Comparison of ENCODE assay signal across 25 mouse cellular contexts in the genomic region with DNA sequence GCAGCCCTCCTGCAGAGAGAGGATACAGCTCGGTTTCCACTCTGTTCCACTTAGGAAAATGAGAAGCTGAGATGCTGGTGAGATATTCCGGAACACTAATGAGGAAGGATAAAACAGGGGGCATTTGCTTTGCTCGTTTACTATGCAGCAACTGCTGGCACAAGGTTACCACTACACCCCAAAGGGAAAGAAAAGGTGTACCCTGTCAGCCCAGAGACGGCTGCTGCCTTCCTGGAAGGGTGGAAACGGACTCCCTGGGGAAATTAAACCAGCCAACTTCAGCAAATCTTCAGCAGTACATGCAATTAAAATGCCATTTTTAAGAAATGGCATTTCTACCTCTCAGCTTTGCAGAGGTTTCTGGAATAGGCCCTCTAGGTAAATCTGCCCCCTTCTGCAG.
DNase-seq lines count a peak whose midpoint lies in the region; ATAC-seq and TF ChIP-seq lines count a peak whose summit lies in the region.
"Had no signal": no experiment of that assay in that cellular context is flagged by ENCODE, and none has a peak within 500 bp of the region (broad histone marks: within the 10 kb centered on the region; RNA-seq: fewer than 3 reads in every experiment).

No protein-coding gene starts in this region.

- H3K9me3 ChIP-seq in hindbrain, embryonic 13.5 days: no peaks in the 10 kb centered on the region
- no peaks in the 10 kb centered on the region for H3K9me3 ChIP-seq in hindbrain, embryonic 16.5 days (ENCODE audit: control insufficient read depth, low read length)
- no peaks in the 10 kb centered on the region for H3K9me3 ChIP-seq in hindbrain, embryonic 14.5 days (ENCODE audit: control insufficient read depth, low read length)
- no peaks in the 10 kb centered on the region for H3K9me3 ChIP-seq in limb, embryonic 14.5 days (ENCODE audit: control insufficient read depth, low read length)
- H3K9me3 ChIP-seq: forebrain, embryonic 13.5 days; hindbrain, embryonic 15.5 days; intestine, embryonic 15.5 days had no signal

- no peak overlapping the region for H3K4me2 ChIP-seq in hindbrain, embryonic 13.5 days
- no peak overlapping the region for H3K4me2 ChIP-seq in hindbrain, embryonic 16.5 days (ENCODE audit: low read length)
- H3K4me2 ChIP-seq in hindbrain, embryonic 14.5 days (replicated peaks): no peak overlapping the region
- no peak overlapping the region for H3K4me2 ChIP-seq in limb, embryonic 14.5 days (replicated peaks; ENCODE audit: low read depth, low read length, severe bottlenecking)
- H3K4me2 ChIP-seq: forebrain, embryonic 13.5 days; hindbrain, embryonic 15.5 days; intestine, embryonic 15.5 days had no signal

- DNase-seq in brain, embryonic 14.5 days (ENCODE audit: low read depth): peak; percentile 60
- DNase-seq in hindbrain, embryonic 14.5 days (ENCODE audit: low spot score): no peak
- peak; percentile 17 for DNase-seq in limb, embryonic 14.5 days (ENCODE audit: low spot score)
- no peak for DNase-seq in layer of hippocampus, postnatal 10 days (ENCODE audit: low spot score in 2 of 2)
- DNase-seq in gastrocnemius, adult 8-10 months (ENCODE audit: low spot score in 2 of 2): no peak
- DNase-seq in thymus, postnatal 25 days: no peak
- DNase-seq: adrenal gland, postnatal 25 days; cerebellum, adult 2 months; cerebellum, postnatal 14 days; gastrocnemius, postnatal 36 days; heart, postnatal 14 days; kidney, adult 2 months; kidney, postnatal 36 days; liver; lung, adult 2 months; lung, postnatal 10 days; right cerebral cortex, postnatal 4 days had no signal

- no peak overlapping the region for H3K9ac ChIP-seq in hindbrain, embryonic 13.5 days
- no peak overlapping the region for H3K9ac ChIP-seq in hindbrain, embryonic 16.5 days (ENCODE audit: low read depth, low read length)
- H3K9ac ChIP-seq in hindbrain, embryonic 14.5 days: no peak overlapping the region
- H3K9ac ChIP-seq in limb, embryonic 14.5 days (ENCODE audit: low read depth, low read length, severe bottlenecking): no peak overlapping the region
- H3K9ac ChIP-seq: forebrain, embryonic 13.5 days; hindbrain, embryonic 15.5 days; intestine, embryonic 15.5 days; liver, embryonic 14.5 days had no signal

- ATAC-seq in hindbrain, embryonic 13.5 days (ENCODE audit: low FRiP score): no peak
- no peak for ATAC-seq in hindbrain, embryonic 16.5 days
- ATAC-seq in hindbrain, embryonic 14.5 days (ENCODE audit: low FRiP score): no peak
- no peak for ATAC-seq in limb, embryonic 14.5 days (ENCODE audit: low FRiP score, low read depth)
- ATAC-seq: CD4-positive, CD25-positive, alpha-beta regulatory T cell, adult 4 months; forebrain, embryonic 13.5 days; intestine, embryonic 15.5 days had no signal

- WGBS in hindbrain, embryonic 13.5 days: 53% methylated on average over 5 of the region's 5 CpGs
- 55% methylated on average over 5 of the region's 5 CpGs for WGBS in hindbrain, embryonic 16.5 days
- 52% methylated on average over 5 of the region's 5 CpGs for WGBS in hindbrain, embryonic 14.5 days
- WGBS in limb, embryonic 14.5 days: 22% methylated on average over 5 of the region's 5 CpGs

- H3K4me3 ChIP-seq in hindbrain, embryonic 13.5 days: no peak overlapping the region
- H3K4me3 ChIP-seq in hindbrain, embryonic 16.5 days (ENCODE audit: low read length): no peak overlapping the region
- no peak overlapping the region for H3K4me3 ChIP-seq in hindbrain, embryonic 14.5 days (replicated peaks; ENCODE audit: low read length)
- H3K4me3 ChIP-seq in limb, embryonic 14.5 days (replicated peaks; ENCODE audit: low read length): no peak overlapping the region
- H3K4me3 ChIP-seq: forebrain, embryonic 13.5 days; hindbrain, embryonic 15.5 days; intestine, embryonic 15.5 days had no signal

- TF ChIP-seq POLR2A in brain, embryonic 14.5 days (IDR thresholded peaks at IDR 0.05; ENCODE audit: borderline replicate concordance, extremely low read depth, insufficient read depth, insufficient read length, poor library complexity, severe bottlenecking): no peak
- no peak for TF ChIP-seq POLR2A in limb, embryonic 14.5 days (IDR thresholded peaks at IDR 0.05; ENCODE audit: borderline replicate concordance, extremely low read depth, insufficient read depth, insufficient read length)

- H3K4me1 ChIP-seq in hindbrain, embryonic 13.5 days (replicated peaks): peaks cover 11% of the 10 kb centered on the region
- H3K4me1 ChIP-seq in hindbrain, embryonic 16.5 days (ENCODE audit: control insufficient read depth, insufficient read depth, low read depth, low read length): no peaks in the 10 kb centered on the region
- H3K4me1 ChIP-seq in hindbrain, embryonic 14.5 days (replicated peaks; ENCODE audit: control insufficient read depth, insufficient read depth, low read length): peaks cover 4% of the 10 kb centered on the region; the same call in 1 of the 2 replicates
- peaks cover 9% of the 10 kb centered on the region; the same call in 1 of the 2 replicates for H3K4me1 ChIP-seq in limb, embryonic 14.5 days (ENCODE audit: control insufficient read depth, insufficient read depth, low read length)
- H3K4me1 ChIP-seq: intestine, embryonic 15.5 days had no signal

- H3K36me3 ChIP-seq in hindbrain, embryonic 13.5 days: no peaks in the 10 kb centered on the region
- H3K36me3 ChIP-seq in hindbrain, embryonic 16.5 days (ENCODE audit: control insufficient read depth, insufficient read depth, low read length): no peaks in the 10 kb centered on the region
- H3K36me3 ChIP-seq in hindbrain, embryonic 14.5 days (replicated peaks; ENCODE audit: control insufficient read depth, insufficient read depth): no peaks in the 10 kb centered on the region
- no peaks in the 10 kb centered on the region for H3K36me3 ChIP-seq in limb, embryonic 14.5 days (ENCODE audit: control insufficient read depth, insufficient read depth, low read length)
- H3K36me3 ChIP-seq: hindbrain, embryonic 15.5 days; intestine, embryonic 15.5 days had no signal

- H3K27ac ChIP-seq in hindbrain, embryonic 13.5 days: peak overlapping the region; percentile 75
- H3K27ac ChIP-seq in hindbrain, embryonic 16.5 days (ENCODE audit: low read depth, low read length): no peak overlapping the region
- peak overlapping the region; percentile 32; the same call in 1 of the 2 replicates for H3K27ac ChIP-seq in hindbrain, embryonic 14.5 days
- no peak overlapping the region for H3K27ac ChIP-seq in limb, embryonic 14.5 days (replicated peaks; ENCODE audit: low read depth, low read length)
- H3K27ac ChIP-seq: forebrain, embryonic 13.5 days; hindbrain, embryonic 15.5 days; intestine, embryonic 15.5 days; liver, embryonic 14.5 days; macrophage had no signal

- no peak for TF ChIP-seq CTCF in brain, embryonic 14.5 days (IDR thresholded peaks at IDR 0.05; ENCODE audit: borderline replicate concordance, extremely low read depth, insufficient read depth, insufficient read length)

- peaks cover 15% of the 10 kb centered on the region for H3K27me3 ChIP-seq in hindbrain, embryonic 13.5 days
- no peaks in the 10 kb centered on the region for H3K27me3 ChIP-seq in hindbrain, embryonic 16.5 days (replicated peaks; ENCODE audit: control insufficient read depth, insufficient read depth, low read length)
- 0 out of 2 replicates have a peak, but pooled peaks cover 4% of the 10 kb centered on the region for H3K27me3 ChIP-seq in hindbrain, embryonic 14.5 days (ENCODE audit: control insufficient read depth, insufficient read depth, low read length)
- no peaks in the 10 kb centered on the region for H3K27me3 ChIP-seq in limb, embryonic 14.5 days (ENCODE audit: control insufficient read depth, insufficient read depth, low read length)
- H3K27me3 ChIP-seq: hindbrain, embryonic 15.5 days; intestine, embryonic 15.5 days had no signal

Comparison
In these comparisons a context has a peak if more than half of its experiments do, and no peak if none do; other contexts are left out.
1. H3K27ac ChIP-seq: peak in hindbrain, embryonic 13.5 days (single experiment) and hindbrain, embryonic 14.5 days (single experiment); none in hindbrain, embryonic 16.5 days (single experiment) and limb, embryonic 14.5 days (single experiment).
2. DNase-seq: peak in brain, embryonic 14.5 days (single experiment) and limb, embryonic 14.5 days (single experiment); none in hindbrain, embryonic 14.5 days (single experiment), layer of hippocampus, postnatal 10 days (0 of 2), gastrocnemius, adult 8-10 months (0 of 2) and thymus, postnatal 25 days (single experiment).